Mouse (Mus musculus) kidney, adult 2 months (tissue): ENCODE measurements around the gene Slc6a9.

Source experiments
- CTCF ChIP-seq: fragments of 200-500 bp; conservative IDR thresholded peaks from 2 replicates; pipeline ENCODE4 v1.5.1; 2011; ENCODE audit warnings: low read depth, mild to moderate bottlenecking, control low read depth, low read length, moderate library complexity, mixed read lengths; ENCODE audit not compliant: insufficient read depth, insufficient read length
- POLR2A ChIP-seq: fragments of 200-500 bp; IDR thresholded peaks from one replicate; pipeline ENCODE4 v1.6.1; 2011; ENCODE audit warnings: low read depth, low read length, control low read depth

GRCm38 (mm10) chr4:117840821-117841220 is 6.5 kb downstream of the Slc6a9 start:
- no peak for TF ChIP-seq CTCF
- no peak for TF ChIP-seq POLR2A
